Mouse (Mus musculus): Measurements from ENCODE around the gene Kctd2.

GRCm38 (mm10) chr11:115381276-115381675, 38.7 kb upstream of the Kctd2 start:
- no peak for TF ChIP-seq POLR2A (IDR thresholded peaks at IDR 0.05; ENCODE audit: borderline replicate concordance, low read depth, low read length)
- TF ChIP-seq CTCF (IDR thresholded peaks at IDR 0.05; ENCODE audit: low read depth, low read length) = no peak

All from bone marrow macrophage, adult 2 months (primary cell).